Mouse (Mus musculus) left cerebral cortex, adult 18-20 months (tissue): Measurements from ENCODE around the gene Elmo1. TPM values are rescaled to one million over a fixed set of nuclear protein-coding genes. Genes with fewer than 3 reads are reported as not detected.
A peak's percentile ranks its signal among the peaks of the same experiment; 100 is the strongest.

ENCODE experiments used
- DNase-seq, 2 experiments: peaks; one replicate each; pipeline ENCODE4 v3.0.0; 2021 to 2022; ENCODE audit warnings: low spot score in 2 of 2, mixed read lengths in 1 of 2
- total RNA-seq, 2 experiments: library from RNA; stranded (reverse); gene quantifications; 2 replicates each; pipeline ENCODE4 v1.2.3; 2021

The Elmo1 gene
- total RNA-seq, 2 experiments from 2014 or later, result 64.7 to 66.4 TPM

- no peak for DNase-seq
Measured at GRCm38 (mm10) chr13:20365828-20366593, 275.6 kb downstream of the Elmo1 start.

- DNase-seq, result no peak
Measured at GRCm38 (mm10) chr13:20370036-20370802, 279.8 kb downstream of the Elmo1 start.

GRCm38 (mm10) chr13:20371501-20371900, 281.1 kb downstream of the Elmo1 start:
- no peak for DNase-seq

- DNase-seq, result no peak
Measured at GRCm38 (mm10) chr13:20372335-20372734, 281.9 kb downstream of the Elmo1 start.

- no peak for DNase-seq
Measured at GRCm38 (mm10) chr13:20378869-20379268, 288.5 kb downstream of the Elmo1 start.

GRCm38 (mm10) chr13:20383875-20384274, 293.5 kb downstream of the Elmo1 start:
- DNase-seq, result no peak

GRCm38 (mm10) chr13:20384846-20385245, 294.4 kb downstream of the Elmo1 start:
- no peak for DNase-seq

- no peak for DNase-seq
Measured at GRCm38 (mm10) chr13:20385423-20385822, 295.0 kb downstream of the Elmo1 start.

GRCm38 (mm10) chr13:20386462-20387141, 296.2 kb downstream of the Elmo1 start:
- DNase-seq, result no peak

- DNase-seq, result no peak
Measured at GRCm38 (mm10) chr13:20392824-20393598, 302.6 kb downstream of the Elmo1 start.

- peak; percentile 12 to 49 for DNase-seq
Measured at GRCm38 (mm10) chr13:20397744-20398143, 307.3 kb downstream of the Elmo1 start.

GRCm38 (mm10) chr13:20398311-20398710, 307.9 kb downstream of the Elmo1 start:
- peak; percentile 25 for DNase-seq

GRCm38 (mm10) chr13:20404530-20404929, 314.1 kb downstream of the Elmo1 start:
- DNase-seq, result no peak

- DNase-seq, result no peak
Measured at GRCm38 (mm10) chr13:20406470-20407213, 316.2 kb downstream of the Elmo1 start.

- DNase-seq, result no peak
Measured at GRCm38 (mm10) chr13:20410306-20411101, 320.1 kb downstream of the Elmo1 start.

- no peak for DNase-seq
Measured at GRCm38 (mm10) chr13:20416691-20417660, 326.6 kb downstream of the Elmo1 start.

- DNase-seq, result peak; percentile 10 to 31
Measured at GRCm38 (mm10) chr13:20430998-20431397, 340.6 kb downstream of the Elmo1 start.

GRCm38 (mm10) chr13:20433221-20433858, 342.9 kb downstream of the Elmo1 start:
- DNase-seq, result peak; percentile 31 to 32
